Mouse (Mus musculus) lung, postnatal 0 days (tissue): Measurements from ENCODE around the gene Tas2r126. TPM values are rescaled to one million over a fixed set of nuclear protein-coding genes. Genes with fewer than 3 reads are reported as not detected.

Experiments
- ATAC-seq: fragments of 200-750 bp; cut with Nextera tagmentation; 2 replicates; pipeline ENCODE4 v1.8.0; 2017; ENCODE audit warnings: moderate library complexity
- DNase-seq: peaks from one replicate; pipeline ENCODE4 v3.0.0-alpha.2; 2016; ENCODE audit warnings: low spot score
- H3K27ac ChIP-seq: fragments of 300-500 bp; sonication (generic); 2 replicates; pipeline ENCODE4 v1.5.1; 2014; ENCODE audit warnings: antibody characterized with exemption, mild to moderate bottlenecking, low read length, mixed read lengths
- H3K27me3 ChIP-seq: fragments of 300-500 bp; sonication (generic); replicated peaks from 2 replicates; pipeline ENCODE4 v1.6.1; 2014; ENCODE audit warnings: low read length, mixed read lengths; ENCODE audit not compliant: insufficient read depth
- H3K36me3 ChIP-seq: fragments of 300-500 bp; sonication (generic); 2 replicates; pipeline ENCODE4 v1.6.1; 2014; ENCODE audit warnings: low read length, mixed read lengths; ENCODE audit not compliant: insufficient read depth
- H3K4me1 ChIP-seq: fragments of 300-500 bp; sonication (generic); 2 replicates; pipeline ENCODE4 v1.6.1; 2014; ENCODE audit warnings: antibody characterized with exemption, low read depth, low read length, mixed read lengths; ENCODE audit not compliant: insufficient read depth
- H3K4me2 ChIP-seq: fragments of 300-500 bp; sonication (generic); replicated peaks from 2 replicates; pipeline ENCODE4 v1.6.1; 2014; ENCODE audit warnings: low read depth, mild to moderate bottlenecking, low read length, moderate library complexity, mixed read lengths
- H3K4me3 ChIP-seq: fragments of 300-500 bp; sonication (generic); 2 replicates; pipeline ENCODE4 v1.5.1; 2014; ENCODE audit warnings: low read depth, low read length
- H3K9ac ChIP-seq: fragments of 300-500 bp; sonication (generic); replicated peaks from 2 replicates; pipeline ENCODE4 v1.6.1; 2014; ENCODE audit warnings: low read depth, mild to moderate bottlenecking
- H3K9me3 ChIP-seq: fragments of 300-500 bp; sonication (generic); 2 replicates; pipeline ENCODE4 v1.6.1; 2016; ENCODE audit warnings: low read length, mixed read lengths
- CTCF ChIP-seq: IDR thresholded peaks from 2 replicates; pipeline ENCODE4 v1.5.1; 2016; ENCODE audit warnings: antibody characterized with exemption, mild to moderate bottlenecking
- EP300 ChIP-seq: IDR thresholded peaks from 2 replicates; pipeline ENCODE4 v1.6.1; 2016; ENCODE audit warnings: antibody characterized with exemption, mild to moderate bottlenecking, control low read depth
- WGBS: fragments of 180-500 bp; shearing (Covaris S2); extraction: QIAGEN DNeasy Blood & Tissue Kit; methylation state at CpG from one replicate; pipeline ENCODE4 v1.1.7; 2014; 5-methylcytosine and 5-hydroxymethylcytosine counted together
- polyA plus RNA-seq: library from polyadenylated mRNA; unstranded; fragments of >200 nt; fragmentation: Nextera tagmentation; extraction: Ambion mirVana; gene quantifications from 2 replicates; pipeline ENCODE4 v1.2.1, GENCODE M21; 2015

Gene Tas2r126
- polyA plus RNA-seq, 1 experiment from 2014 or later: not detected

GRCm38 (mm10) chr6:42398998-42399397, 35.3 kb upstream of the Tas2r126 start:
- WGBS: 100% methylated on average over 1 of the region's 1 CpGs
- Histone ChIP-seq H3K9me3 (no peaks in the 10 kb centered on the region), H3K4me2 (no peak overlapping the region), H3K9ac (no peak overlapping the region), H3K27ac (no peak overlapping the region), H3K4me3 (no peak overlapping the region), H3K36me3 (no peaks in the 10 kb centered on the region), H3K4me1 (peaks cover 13% of the 10 kb centered on the region; the same call in 1 of the 2 replicates), H3K27me3 (no peaks in the 10 kb centered on the region)
- TF ChIP-seq CTCF (no peak), EP300 (no peak)
- DNase-seq: no peak
- no peak for ATAC-seq

- H3K9me3 ChIP-seq: no peaks in the 10 kb centered on the region
- no peak within 1 kb of the TSS for H3K27ac ChIP-seq
- TF ChIP-seq CTCF (no peak), EP300 (no peak)
- H3K4me3 ChIP-seq: no peak within 1 kb of the TSS
- H3K27me3 ChIP-seq: no peaks in the 10 kb centered on the region
- 86% methylated on average over 1 of the region's 1 CpGs for WGBS
- DNase-seq (no peak), ATAC-seq (no peak)
- H3K9ac ChIP-seq: no peak within 1 kb of the TSS
- H3K4me1 ChIP-seq: peaks cover 13% of the 10 kb centered on the region; the same call in 1 of the 2 replicates
- no peaks in the 10 kb centered on the region for H3K36me3 ChIP-seq
- H3K4me2 ChIP-seq: no peak within 1 kb of the TSS
These were observed 34.4 kb upstream of the Tas2r126 start, which contains the start of gene Tas2r143 for GRCm38 (mm10) chr6:42399938-42400337. Tas2r143 (plus strand) TSS chr6:42400238.

GRCm38 (mm10) chr6:42405134-42405533, 29.2 kb upstream of the Tas2r126 start, which contains the start of gene Tas2r135:
Tas2r135 (plus strand) TSS chr6:42405434.
- WGBS: 63% methylated on average over 2 of the region's 2 CpGs
- ATAC-seq: no peak
- no peaks in the 10 kb centered on the region for H3K36me3 ChIP-seq
- no peaks in the 10 kb centered on the region for H3K4me1 ChIP-seq
- no peaks in the 10 kb centered on the region for H3K27me3 ChIP-seq
- H3K9me3 ChIP-seq: no peaks in the 10 kb centered on the region
- no peak within 1 kb of the TSS for H3K9ac ChIP-seq
- no peak within 1 kb of the TSS for H3K27ac ChIP-seq
- TF ChIP-seq CTCF (no peak), EP300 (no peak)
- no peak within 1 kb of the TSS for H3K4me2 ChIP-seq
- no peak within 1 kb of the TSS for H3K4me3 ChIP-seq
- no peak for DNase-seq

- Histone ChIP-seq H3K4me3 (no peak overlapping the region), H3K9me3 (no peaks in the 10 kb centered on the region), H3K9ac (no peak overlapping the region), H3K27me3 (no peaks in the 10 kb centered on the region), H3K4me1 (no peaks in the 10 kb centered on the region), H3K4me2 (no peak overlapping the region), H3K36me3 (no peaks in the 10 kb centered on the region), H3K27ac (no peak overlapping the region)
- ATAC-seq (no peak), DNase-seq (peak; percentile 18)
- no peak for TF ChIP-seq CTCF
- TF ChIP-seq EP300: no peak
- WGBS: 90% methylated on average over 2 of the region's 2 CpGs
These were observed 14.9 kb upstream of the Tas2r126 start for GRCm38 (mm10) chr6:42419443-42419842.

GRCm38 (mm10) chr6:42421439-42421838, 12.9 kb upstream of the Tas2r126 start:
- WGBS: 63% methylated on average over 2 of the region's 2 CpGs

GRCm38 (mm10) chr6:42424472-42424871, 9.9 kb upstream of the Tas2r126 start:
- TF ChIP-seq CTCF (no peak), EP300 (no peak)
- DNase-seq: no peak
- H3K4me2 ChIP-seq: no peak overlapping the region

More at GRCm38 (mm10) chr6:42421439-42421838, 12.9 kb upstream of the Tas2r126 start:
- no peak overlapping the region for H3K27ac ChIP-seq
- ATAC-seq (peak; percentile 48), DNase-seq (peak; percentile 56)
- H3K9me3 ChIP-seq: no peaks in the 10 kb centered on the region
- no peaks in the 10 kb centered on the region for H3K36me3 ChIP-seq
- no peaks in the 10 kb centered on the region for H3K4me1 ChIP-seq
- TF ChIP-seq EP300 (peak; percentile 12; the same call in 1 of the 2 replicates), CTCF (no peak)
- no peak overlapping the region for H3K9ac ChIP-seq
- H3K4me3 ChIP-seq: no peak overlapping the region
- no peak overlapping the region for H3K4me2 ChIP-seq
- no peaks in the 10 kb centered on the region for H3K27me3 ChIP-seq

GRCm38 (mm10) chr6:42426337-42426736, 8.0 kb upstream of the Tas2r126 start:
- no peak for ATAC-seq
- 84% methylated on average over 4 of the region's 4 CpGs for WGBS
- no peaks in the 10 kb centered on the region for H3K27me3 ChIP-seq
- no peaks in the 10 kb centered on the region for H3K9me3 ChIP-seq
- DNase-seq: no peak
- H3K27ac ChIP-seq: no peak overlapping the region
- H3K4me2 ChIP-seq: no peak overlapping the region
- H3K4me1 ChIP-seq: no peaks in the 10 kb centered on the region
- no peak overlapping the region for H3K4me3 ChIP-seq
- H3K36me3 ChIP-seq: no peaks in the 10 kb centered on the region
- no peak for TF ChIP-seq EP300
- no peak for TF ChIP-seq CTCF
- H3K9ac ChIP-seq: no peak overlapping the region

More at GRCm38 (mm10) chr6:42424472-42424871, 9.9 kb upstream of the Tas2r126 start:
- Histone ChIP-seq H3K27ac (no peak overlapping the region), H3K4me1 (no peaks in the 10 kb centered on the region), H3K9ac (no peak overlapping the region), H3K4me3 (no peak overlapping the region), H3K36me3 (no peaks in the 10 kb centered on the region), H3K27me3 (no peaks in the 10 kb centered on the region), H3K9me3 (no peaks in the 10 kb centered on the region)
- WGBS: 83% methylated on average over 3 of the region's 3 CpGs
- ATAC-seq: no peak
